Mouse (Mus musculus): ENCODE results near the gene Top3a. TPM values are rescaled to one million over a fixed set of nuclear protein-coding genes. Genes with fewer than 3 reads are reported as not detected.
A peak's percentile ranks its signal among the peaks of the same experiment; 100 is the strongest.

Top3a gene
- polyA plus RNA-seq, 1 experiment from 2014 or later, result 5.5 TPM

Small RNAs within 50 kb of the gene (microRNA-seq; reads per million reads assigned to microRNA genes)
- gene Mir5100, result 4.2 reads per million, percentile 15 among the genes with 10 or more reads in this experiment

Other genes starting within 250 kb of the Top3a start
- 15.3 and 15.4 TPM in 2 replicates for gene Alkbh5, start 241.0 kb downstream of the Top3a start, polyA plus RNA-seq (2015; fragmentation: Nextera tagmentation; extraction: Ambion mirVana)
- 14.5 and 14.7 TPM in 2 replicates for gene Llgl1, start 77.6 kb downstream of the Top3a start, polyA plus RNA-seq (2015; fragmentation: Nextera tagmentation; extraction: Ambion mirVana)
- 28.0 and 29.7 TPM in 2 replicates for gene Flii, start 50.1 kb downstream of the Top3a start, polyA plus RNA-seq (2015; fragmentation: Nextera tagmentation; extraction: Ambion mirVana)
- 2.2 and 2.3 TPM in 2 replicates for gene Mief2, start 49.0 kb downstream of the Top3a start, polyA plus RNA-seq (2015; fragmentation: Nextera tagmentation; extraction: Ambion mirVana)
- gene Smcr8, start 159 bp upstream of the Top3a start, polyA plus RNA-seq (2015; fragmentation: Nextera tagmentation; extraction: Ambion mirVana), result 3.3 and 3.6 TPM in 2 replicates
- 56.9 and 62.6 TPM in 2 replicates for gene Shmt1, start 34.4 kb upstream of the Top3a start, polyA plus RNA-seq (2015; fragmentation: Nextera tagmentation; extraction: Ambion mirVana)
- gene Dhrs7b, start 53.3 kb upstream of the Top3a start, polyA plus RNA-seq (2015; fragmentation: Nextera tagmentation; extraction: Ambion mirVana), result 18.1 and 21.2 TPM in 2 replicates
- 23.2 and 23.4 TPM in 2 replicates for gene Tmem11, start 101.9 kb upstream of the Top3a start, polyA plus RNA-seq (2015; fragmentation: Nextera tagmentation; extraction: Ambion mirVana)
- 9.9 and 14.3 TPM in 2 replicates for gene Natd1, start 137.4 kb upstream of the Top3a start, polyA plus RNA-seq (2015; fragmentation: Nextera tagmentation; extraction: Ambion mirVana)
- 121 and 134 TPM in 2 replicates for gene Map2k3, start 154.7 kb upstream of the Top3a start, polyA plus RNA-seq (2015; fragmentation: Nextera tagmentation; extraction: Ambion mirVana)
- 0.04 TPM in 1 of 2 replicates, not detected in the other for gene Kcnj12, start 245.2 kb upstream of the Top3a start, polyA plus RNA-seq (2015; fragmentation: Nextera tagmentation; extraction: Ambion mirVana)